Mouse (Mus musculus) bone marrow, adult 2 months (tissue): ENCODE measurements around the gene Rarg. TPM values are rescaled to one million over a fixed set of nuclear protein-coding genes. Genes with fewer than 3 reads are reported as not detected.

Experiments
- H3K27ac ChIP-seq: fragments of 200-500 bp; 2 replicates; pipeline ENCODE4 v1.5.1; 2012; ENCODE audit warnings: low read depth, mild to moderate bottlenecking, control low read depth, inconsistent platforms, low read length; ENCODE audit not compliant: control insufficient read depth, poor library complexity, insufficient read depth
- H3K4me1 ChIP-seq: fragments of 200-500 bp; 2 replicates; pipeline ENCODE4 v1.6.1; 2011; ENCODE audit warnings: low read length; ENCODE audit not compliant: control insufficient read depth, insufficient read depth
- H3K4me3 ChIP-seq: fragments of 200-500 bp; replicated peaks from 2 replicates; pipeline ENCODE3; 2011; ENCODE audit warnings: mild to moderate bottlenecking, low read depth, low read length, control low read depth; ENCODE audit not compliant: control insufficient read depth
- CTCF ChIP-seq: fragments of 200-500 bp; IDR thresholded peaks from 2 replicates; pipeline ENCODE4 v1.5.1; 2011; ENCODE audit warnings: low read length, control low read depth; ENCODE audit not compliant: control insufficient read depth, insufficient read depth
- POLR2A ChIP-seq: fragments of 200-500 bp; IDR thresholded peaks from 2 replicates; pipeline ENCODE4 v1.6.1; 2011; ENCODE audit warnings: low read depth, mild to moderate bottlenecking, control low read depth, low read length, borderline replicate concordance; ENCODE audit not compliant: control insufficient read depth
- WGBS: fragments of 180-500 bp; shearing (Covaris S2); methylation state at CpG from one replicate; pipeline ENCODE4 v1.1.7; 2018; 5-methylcytosine and 5-hydroxymethylcytosine counted together
- polyA plus RNA-seq: library from polyadenylated mRNA; stranded (reverse); fragments of >200 nt; gene quantifications from 2 replicates; pipeline ENCODE4 v1.2.4, GENCODE M21; 2011; ENCODE audit warnings: low replicate concordance; ENCODE audit not compliant: missing spikeins, insufficient read depth, insufficient read length

Gene Rarg
- polyA plus RNA-seq, 1 experiment, result 36.3 TPM

DNA sequence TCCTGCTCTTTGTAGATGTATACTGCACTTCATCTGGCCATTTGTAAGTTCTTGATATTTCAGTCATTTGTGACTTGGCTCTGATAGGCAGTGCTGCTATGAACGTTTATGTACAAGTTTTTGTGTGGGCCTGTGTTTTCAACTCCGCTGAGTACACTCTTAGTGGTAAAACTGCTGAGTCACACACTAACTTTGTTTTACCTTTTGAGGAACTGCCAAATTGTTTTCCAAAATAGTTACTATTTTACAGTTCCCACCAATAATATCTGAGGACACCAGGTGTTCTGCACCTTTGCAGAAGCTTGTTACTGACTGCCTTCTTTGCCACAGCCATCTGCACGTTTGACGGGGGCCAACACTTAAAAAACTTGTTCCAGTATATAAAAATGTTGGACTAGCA lies 62.9 kb downstream of the Rarg start:
- Histone ChIP-seq H3K4me3 (no peak overlapping the region), H3K27ac (no peak overlapping the region)
- WGBS, result 15% methylated on average over 4 of the region's 4 CpGs

DNA sequence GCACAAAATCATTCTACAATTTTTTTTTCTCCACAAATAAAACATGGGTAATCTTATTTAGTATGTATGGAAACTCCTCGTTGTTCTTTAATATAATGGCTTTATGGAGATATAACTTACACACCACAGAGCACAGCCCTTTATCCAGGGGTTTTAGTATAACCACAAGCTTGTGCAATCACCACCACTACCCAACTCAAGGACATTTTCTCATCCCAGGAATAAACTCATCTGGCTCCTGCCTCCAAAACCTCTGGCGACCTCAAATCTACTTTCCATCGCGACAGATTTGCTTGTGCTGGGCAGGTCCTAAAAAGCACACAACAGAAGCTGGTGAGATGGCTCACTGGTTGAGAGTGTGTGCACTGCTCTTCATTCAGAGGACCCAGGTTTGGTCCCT lies 63.7 kb downstream of the Rarg start:
- H3K4me1 ChIP-seq, result peaks cover 3% of the 10 kb centered on the region

More for the DNA sequence above, 62.9 kb downstream of the Rarg start:
- H3K4me1 ChIP-seq, result peaks cover 3% of the 10 kb centered on the region; the same call in 1 of the 2 replicates
- TF ChIP-seq CTCF (no peak), POLR2A (no peak)

DNA sequence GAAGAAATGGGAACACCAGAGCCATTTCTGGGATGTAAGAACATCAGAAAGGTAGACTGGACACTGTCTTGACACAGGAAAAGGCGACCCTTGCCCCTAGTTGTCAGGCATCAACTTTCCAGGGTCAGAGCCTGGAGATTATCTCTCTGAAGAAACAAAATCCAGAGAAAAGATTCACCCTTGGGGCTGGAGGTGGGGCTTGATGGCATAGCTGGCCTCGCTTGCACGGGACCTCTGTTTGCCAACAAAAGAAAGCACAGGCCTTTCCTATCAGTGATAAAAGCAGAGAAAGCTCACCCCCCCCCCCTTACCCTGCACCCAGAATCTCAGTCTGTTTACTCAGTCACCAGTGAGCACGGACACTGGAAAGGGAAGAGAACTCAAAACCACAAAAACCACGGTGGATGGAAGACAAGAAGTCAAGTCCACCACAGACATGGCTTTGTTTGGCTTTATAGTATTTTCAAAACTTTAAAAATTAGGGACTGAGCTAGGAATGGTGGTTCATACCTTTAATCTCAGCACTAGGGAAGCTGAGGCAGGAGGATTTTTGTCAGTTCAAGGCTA lies 64.4 kb downstream of the Rarg start:
- WGBS, result 20% methylated on average over 5 of the region's 5 CpGs
- H3K4me3 ChIP-seq, result no peak overlapping the region
- H3K4me1 ChIP-seq, result peaks cover 3% of the 10 kb centered on the region
- H3K27ac ChIP-seq, result peak overlapping the region; percentile 8; the same call in 1 of the 2 replicates
- TF ChIP-seq CTCF, result no peak
- TF ChIP-seq POLR2A, result no peak

More for the DNA sequence above, 63.7 kb downstream of the Rarg start:
- no peak for TF ChIP-seq CTCF
- Histone ChIP-seq H3K27ac (no peak overlapping the region), H3K4me3 (no peak overlapping the region)
- WGBS, result 80% methylated on average over 4 of the region's 4 CpGs

GRCm38 (mm10) chr15:102192271-102192812 lies 65.0 kb downstream of the Rarg start:
- TF ChIP-seq CTCF, result no peak
- no peak for TF ChIP-seq POLR2A
- Histone ChIP-seq H3K4me3 (no peak overlapping the region), H3K27ac (peak overlapping the region; percentile 8; the same call in 1 of the 2 replicates), H3K4me1 (peaks cover 3% of the 10 kb centered on the region)
- WGBS, result 38% methylated on average over 7 of the region's 7 CpGs

DNA sequence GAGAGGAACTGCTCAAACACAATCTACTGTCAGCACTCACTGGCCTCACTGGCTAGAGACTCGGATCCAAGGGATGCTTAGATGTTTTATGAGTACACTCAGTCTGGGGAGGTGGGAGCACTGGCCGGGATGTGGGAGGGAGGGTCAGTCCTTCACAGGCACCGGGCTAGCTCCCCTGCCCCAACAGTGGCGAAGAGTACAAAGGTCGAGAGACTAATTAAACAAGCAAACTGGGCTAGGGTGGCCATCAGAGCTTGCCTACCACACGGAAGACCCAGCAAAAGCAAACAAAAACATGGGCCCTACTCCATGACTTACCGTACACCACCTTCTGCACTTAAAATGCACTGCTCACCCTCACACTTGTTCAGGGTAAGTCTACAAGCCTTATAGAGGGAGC lies 65.6 kb downstream of the Rarg start:
- H3K27ac ChIP-seq, result no peak overlapping the region

GRCm38 (mm10) chr15:102188883-102189282 lies 68.4 kb downstream of the Rarg start:
- no peak overlapping the region for H3K4me3 ChIP-seq
- TF ChIP-seq CTCF (no peak), POLR2A (no peak)
- WGBS, result 81% methylated on average over 6 of the region's 6 CpGs
- H3K4me1 ChIP-seq, result peaks cover 2% of the 10 kb centered on the region
- H3K27ac ChIP-seq, result no peak overlapping the region

More for the DNA sequence above, 65.6 kb downstream of the Rarg start:
- WGBS, result 81% methylated on average over 7 of the region's 7 CpGs
- TF ChIP-seq POLR2A (no peak), CTCF (0 out of 2 replicates have a peak, but pooled peaks have one; percentile 9)
- Histone ChIP-seq H3K4me1 (peaks cover 3% of the 10 kb centered on the region), H3K4me3 (no peak overlapping the region)

- H3K4me3 ChIP-seq, result no peak overlapping the region
- WGBS, result 91% methylated on average over 10 of the region's 10 CpGs
Measured at GRCm38 (mm10) chr15:102188096-102188495, 69.2 kb downstream of the Rarg start.

DNA sequence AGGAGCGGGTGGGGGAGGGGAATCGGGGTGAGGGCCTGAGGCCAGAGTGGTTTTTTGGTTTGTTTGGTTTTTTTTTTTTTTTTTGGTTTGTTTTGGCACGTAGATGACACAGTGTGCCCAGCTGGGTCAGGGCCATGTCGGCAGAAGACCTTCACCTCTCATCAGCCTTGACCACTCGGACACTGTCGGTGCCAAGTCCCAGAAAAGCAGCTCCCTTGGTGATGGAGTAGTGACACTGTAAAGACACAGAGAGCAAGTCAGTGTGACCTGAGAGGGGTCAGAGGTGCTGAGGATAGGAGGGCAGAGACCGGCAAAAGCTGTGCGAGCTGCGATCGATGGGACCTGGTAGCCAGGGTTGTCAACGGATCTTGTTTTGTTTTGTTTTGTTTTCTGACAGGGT lies 71.1 kb downstream of the Rarg start:
- Histone ChIP-seq H3K4me1 (no peaks in the 10 kb centered on the region; the same call in 1 of the 2 replicates), H3K27ac (no peak overlapping the region), H3K4me3 (no peak overlapping the region)
- no peak for TF ChIP-seq CTCF
- no peak for TF ChIP-seq POLR2A
- WGBS, result 86% methylated on average over 11 of the region's 11 CpGs

More at GRCm38 (mm10) chr15:102188096-102188495, 69.2 kb downstream of the Rarg start:
- H3K27ac ChIP-seq, result no peak overlapping the region
- TF ChIP-seq CTCF (no peak), POLR2A (no peak)
- H3K4me1 ChIP-seq, result no peaks in the 10 kb centered on the region; the same call in 1 of the 2 replicates

Other genes with a start within 250 kb of the Rarg start
- 2.0 and 5.6 TPM in 2 replicates for gene Krt18, start 229.3 kb downstream of the Rarg start, polyA plus RNA-seq
- gene Eif4b, start 183.7 kb downstream of the Rarg start, polyA plus RNA-seq, result 83.0 and 122 TPM in 2 replicates
- 20.3 and 26.7 TPM in 2 replicates for gene Tns2, start 157.1 kb downstream of the Rarg start, polyA plus RNA-seq
- gene Spryd3, start 121.3 kb downstream of the Rarg start, polyA plus RNA-seq, result 7.9 and 23.0 TPM in 2 replicates
- gene Igfbp6, start 113.2 kb downstream of the Rarg start, polyA plus RNA-seq, result not detected in 2 replicates
- 1.2 and 2.7 TPM in 2 replicates for gene Soat2, start 107.0 kb downstream of the Rarg start, polyA plus RNA-seq
- gene Zfp740, start 54.3 kb downstream of the Rarg start, polyA plus RNA-seq, result 22.8 and 34.5 TPM in 2 replicates
- gene Csad, start 52.8 kb downstream of the Rarg start, polyA plus RNA-seq, result 13.6 and 18.5 TPM in 2 replicates
- 39.1 and 140 TPM in 2 replicates for gene Itgb7, start 25.6 kb downstream of the Rarg start, polyA plus RNA-seq
- gene Gm9918, start 13.0 kb upstream of the Rarg start, polyA plus RNA-seq, result not detected in 2 replicates
- gene Mfsd5, start 21.9 kb upstream of the Rarg start, polyA plus RNA-seq, result 10.5 and 13.5 TPM in 2 replicates
- 22.9 and 39.8 TPM in 2 replicates for gene Espl1, start 38.7 kb upstream of the Rarg start, polyA plus RNA-seq
- gene Pfdn5, start 68.6 kb upstream of the Rarg start, polyA plus RNA-seq, result 352 and 432 TPM in 2 replicates
- gene Myg1, start 74.2 kb upstream of the Rarg start, polyA plus RNA-seq, result 40.0 and 43.6 TPM in 2 replicates
- 56.6 and 97.9 TPM in 2 replicates for gene Aaas, start 93.3 kb upstream of the Rarg start, polyA plus RNA-seq
- gene Sp7, start 109.7 kb upstream of the Rarg start, polyA plus RNA-seq, result 3.2 and 3.5 TPM in 2 replicates
- gene Sp1, start 148.6 kb upstream of the Rarg start, polyA plus RNA-seq, result 13.8 and 35.2 TPM in 2 replicates
- gene Amhr2, start 187.8 kb upstream of the Rarg start, polyA plus RNA-seq, result 4.8 TPM in 1 of 2 replicates, not detected in the other
- 125 and 251 TPM in 2 replicates for gene Prr13, start 201.5 kb upstream of the Rarg start, polyA plus RNA-seq
- gene Pcbp2, start 213.0 kb upstream of the Rarg start, polyA plus RNA-seq, result 210 and 264 TPM in 2 replicates
- not detected in 2 replicates for gene Gm10337, start 246.2 kb upstream of the Rarg start, polyA plus RNA-seq